27 mouse cellular contexts compared by ENCODE assay signal in the genomic region with DNA sequence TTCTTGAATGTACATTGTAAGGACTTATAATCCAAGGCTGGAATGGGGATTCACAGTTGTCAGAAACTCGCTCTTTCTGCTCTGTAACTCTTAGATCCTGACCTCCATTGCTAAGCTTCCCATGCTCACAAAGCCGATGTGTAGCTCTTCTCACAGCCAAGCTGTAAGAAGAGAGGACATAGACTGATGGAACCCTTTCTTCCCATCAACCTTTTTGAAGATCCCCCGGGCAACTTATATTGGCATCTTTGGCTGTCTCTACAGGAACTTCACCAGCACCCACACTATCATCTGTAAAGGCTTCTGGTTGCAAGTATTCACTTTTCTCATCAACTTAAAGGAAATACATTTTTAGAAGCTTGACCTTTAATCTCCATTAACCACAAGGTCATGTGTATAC.
"Had no signal": no experiment of that assay in that cellular context is flagged by ENCODE, and none has a peak within 500 bp of the region (broad histone marks: within the 10 kb centered on the region; RNA-seq: fewer than 3 reads in every experiment).

No protein-coding gene starts in this region.

- H3K27ac ChIP-seq: embryonic facial prominence, embryonic 10.5 days; embryonic facial prominence, embryonic 12.5 days; embryonic facial prominence, embryonic 13.5 days; embryonic facial prominence, embryonic 15.5 days; forebrain, embryonic 10.5 days; forebrain, embryonic 12.5 days; forebrain, embryonic 13.5 days; forebrain, embryonic 15.5 days; gastrocnemius, adult 2 months; heart, adult 2 months had no signal

- ATAC-seq: forebrain, embryonic 13.5 days; forebrain, embryonic 14.5 days; forebrain, embryonic 15.5 days; forebrain, embryonic 16.5 days; forebrain, postnatal 0 days had no signal

- H3K4me3 ChIP-seq: embryonic facial prominence, embryonic 10.5 days; embryonic facial prominence, embryonic 12.5 days; embryonic facial prominence, embryonic 13.5 days; embryonic facial prominence, embryonic 15.5 days; erythroblast, embryonic 14.5 days; forebrain, embryonic 10.5 days; forebrain, embryonic 12.5 days; forebrain, embryonic 13.5 days; forebrain, embryonic 15.5 days; gastrocnemius, adult 2 months; heart, adult 2 months had no signal

- DNase-seq: cerebellum, adult 8-10 months; cerebellum, adult 9-10 months; cerebellum, adult 9-11 months; cerebellum, postnatal 10 days; cerebellum, postnatal 14 days; cerebellum, postnatal 25 days; cerebellum, postnatal 36 days; embryo, embryonic 11 days; forebrain, postnatal 0 days; gastrocnemius, adult 2 months; gastrocnemius, postnatal 10 days; gastrocnemius, postnatal 14 days; gastrocnemius, postnatal 25 days; gastrocnemius, postnatal 36 days; heart, adult 18-20 months; heart, adult 2 months had no signal
